Mouse (Mus musculus): ENCODE results near the gene Rpp14. TPM values are rescaled to one million over a fixed set of nuclear protein-coding genes. Genes with fewer than 3 reads are reported as not detected.
"Not testable (repeated sequence)": the region's sequence is repeated elsewhere in the genome, so short reads cannot be mapped to it uniquely, and the experiment has no call there.

The Rpp14 gene
- total RNA-seq, 4 experiments from 2014 or later, result 25.1 to 31.7 (median 29.3) TPM

GRCm38 (mm10) chr14:8113616-8114015, 33.4 kb downstream of the Rpp14 start:
- no peak for DNase-seq (ENCODE audit: low spot score in 2 of 2)

- no peak for DNase-seq (ENCODE audit: low spot score in 2 of 2)
These were observed 34.1 kb downstream of the Rpp14 start for GRCm38 (mm10) chr14:8114306-8114705.

GRCm38 (mm10) chr14:8114756-8115155, 34.6 kb downstream of the Rpp14 start:
- DNase-seq (ENCODE audit: low spot score in 2 of 2), result no peak

- no peak for DNase-seq (ENCODE audit: low spot score in 2 of 2)
These were observed 35.6 kb downstream of the Rpp14 start for GRCm38 (mm10) chr14:8115772-8116171.

- no peak for DNase-seq (ENCODE audit: low spot score in 2 of 2)
These were observed 37.2 kb downstream of the Rpp14 start for GRCm38 (mm10) chr14:8117371-8117770.

GRCm38 (mm10) chr14:8119454-8119853, 39.3 kb downstream of the Rpp14 start:
- no peak for DNase-seq (ENCODE audit: low spot score in 2 of 2)

- DNase-seq (ENCODE audit: low spot score in 2 of 2), result no peak
These were observed 39.7 kb downstream of the Rpp14 start for GRCm38 (mm10) chr14:8119904-8120303.

GRCm38 (mm10) chr14:8123141-8123540, 43.0 kb downstream of the Rpp14 start:
- DNase-seq (ENCODE audit: low spot score in 2 of 2), result no peak

GRCm38 (mm10) chr14:8123611-8124010, 43.4 kb downstream of the Rpp14 start:
- DNase-seq (ENCODE audit: low spot score in 2 of 2), result not testable (repeated sequence)

- DNase-seq (ENCODE audit: low spot score in 2 of 2), result no peak
These were observed 44.1 kb downstream of the Rpp14 start for GRCm38 (mm10) chr14:8124046-8124881.

GRCm38 (mm10) chr14:8127971-8128370, 47.8 kb downstream of the Rpp14 start:
- DNase-seq (ENCODE audit: low spot score in 2 of 2), result no peak

GRCm38 (mm10) chr14:8132789-8133188, 52.6 kb downstream of the Rpp14 start:
- no peak for DNase-seq (ENCODE audit: low spot score in 2 of 2)

- DNase-seq (ENCODE audit: low spot score in 2 of 2), result no peak
These were observed 54.1 kb downstream of the Rpp14 start for GRCm38 (mm10) chr14:8134234-8134633.

GRCm38 (mm10) chr14:8135130-8135529, 55.0 kb downstream of the Rpp14 start:
- DNase-seq (ENCODE audit: low spot score in 2 of 2), result peak in 1 of 2 experiments; percentile 74

- DNase-seq (ENCODE audit: low spot score in 2 of 2), result no peak
These were observed 59.9 kb downstream of the Rpp14 start for GRCm38 (mm10) chr14:8139724-8140710.

GRCm38 (mm10) chr14:8141131-8141530, 61.0 kb downstream of the Rpp14 start:
- DNase-seq (ENCODE audit: low spot score in 2 of 2), result no peak

Other genes with a start within 250 kb of the Rpp14 start
- gene Gm45521, start 123.1 kb upstream of the Rpp14 start, total RNA-seq (2022), result under 1 TPM in 1 of 4 experiments, not detected in 3; 0.59 TPM
- gene Dnase1l3, start 85.8 kb upstream of the Rpp14 start, total RNA-seq (2022), result under 1 TPM in 1 of 4 experiments, not detected in 3; 0.07 TPM
- gene Abhd6, start 77.5 kb upstream of the Rpp14 start, total RNA-seq (2022), result 10 to 100 TPM; 55.1 to 60.3 (median 55.6) TPM
- gene Pxk, start 17.8 kb downstream of the Rpp14 start, total RNA-seq (2022), result 10 to 100 TPM; 32.5 to 32.8 (median 32.7) TPM
- 100 to 1,000 TPM; 153 to 174 (median 160) TPM for gene Pdhb, start 92.7 kb downstream of the Rpp14 start, total RNA-seq (2022)
- gene Kctd6, start 133.8 kb downstream of the Rpp14 start, total RNA-seq (2022), result 10 to 100 TPM; 34.4 to 40.6 (median 39.0) TPM
- 1 to 10 TPM in 1 of 4 experiments, under 1 TPM in 1, not detected in 2; 0.84 to 1.4 TPM for gene Acox2, start 179.0 kb downstream of the Rpp14 start, total RNA-seq (2022)
- 100 to 1,000 TPM; 193 to 269 (median 228) TPM for gene Fam107a, start 237.7 kb downstream of the Rpp14 start, total RNA-seq (2022)

All from left cerebral cortex, adult 8-10 months (tissue).